Mouse (Mus musculus) embryonic facial prominence, embryonic 11.5 days (tissue): Measurements from ENCODE around the gene Sik1. TPM values are rescaled to one million over a fixed set of nuclear protein-coding genes. Genes with fewer than 3 reads are reported as not detected.

ENCODE experiments used
- ATAC-seq: fragments of 200-750 bp; cut with Nextera tagmentation; replicated peaks from 2 replicates; pipeline ENCODE4 v1.8.0; 2017; ENCODE audit warnings: low read depth; ENCODE audit not compliant: insufficient number of reproducible peaks, low FRiP score, low TSS enrichment
- DNase-seq: peaks from one replicate; pipeline ENCODE4 v3.0.0-alpha.2; 2015; ENCODE audit warnings: low spot score
- H3K27ac ChIP-seq: fragments of 300-500 bp; sonication (generic); replicated peaks from 2 replicates; pipeline ENCODE4 v1.5.1; 2014; ENCODE audit warnings: mild to moderate bottlenecking, low read depth, low read length, control low read depth
- H3K27me3 ChIP-seq: fragments of 300-500 bp; sonication (generic); 2 replicates; pipeline ENCODE4 v1.6.1; 2014; ENCODE audit warnings: mild to moderate bottlenecking, low read length, moderate library complexity, mixed read lengths; ENCODE audit not compliant: control insufficient read depth, insufficient read depth
- H3K36me3 ChIP-seq: fragments of 300-500 bp; sonication (generic); replicated peaks from 2 replicates; pipeline ENCODE4 v1.6.1; 2014; ENCODE audit warnings: low read depth, mild to moderate bottlenecking, low read length, moderate library complexity, mixed read lengths; ENCODE audit not compliant: control insufficient read depth, insufficient read depth
- H3K4me1 ChIP-seq: fragments of 300-500 bp; sonication (generic); 2 replicates; pipeline ENCODE4 v1.6.1; 2014; ENCODE audit warnings: low read length, mixed read lengths; ENCODE audit not compliant: control insufficient read depth, insufficient read depth
- H3K4me2 ChIP-seq: fragments of 300-500 bp; sonication (generic); 2 replicates; pipeline ENCODE4 v1.6.1; 2014; ENCODE audit warnings: low read depth, mild to moderate bottlenecking, control low read depth, low read length, moderate library complexity
- H3K4me3 ChIP-seq: fragments of 300-500 bp; sonication (generic); 2 replicates; pipeline ENCODE4 v1.5.1; 2014; ENCODE audit warnings: low read depth, low read length, control low read depth
- H3K9ac ChIP-seq: fragments of 300-500 bp; sonication (generic); replicated peaks from 2 replicates; pipeline ENCODE4 v1.6.1; 2014; ENCODE audit warnings: mild to moderate bottlenecking, control low read depth, low read length
- H3K9me3 ChIP-seq: fragments of 300-500 bp; sonication (generic); replicated peaks from 2 replicates; pipeline ENCODE4 v1.6.1; 2016; ENCODE audit warnings: mild to moderate bottlenecking, low read length, inconsistent platforms, mixed read lengths; ENCODE audit not compliant: control insufficient read depth
- WGBS: fragments of 180-500 bp; shearing (Covaris S2); extraction: QIAGEN DNeasy Blood & Tissue Kit; methylation state at CpG from one replicate; pipeline ENCODE4 v1.1.7; 2014; 5-methylcytosine and 5-hydroxymethylcytosine counted together
- polyA plus RNA-seq: library from polyadenylated mRNA; unstranded; fragments of >200 nt; fragmentation: Nextera tagmentation; extraction: Ambion mirVana; gene quantifications from 2 replicates; pipeline ENCODE4 v1.2.1, GENCODE M21; 2014

Gene Sik1
- polyA plus RNA-seq, 1 experiment from 2014 or later = 10.5 TPM

DNA sequence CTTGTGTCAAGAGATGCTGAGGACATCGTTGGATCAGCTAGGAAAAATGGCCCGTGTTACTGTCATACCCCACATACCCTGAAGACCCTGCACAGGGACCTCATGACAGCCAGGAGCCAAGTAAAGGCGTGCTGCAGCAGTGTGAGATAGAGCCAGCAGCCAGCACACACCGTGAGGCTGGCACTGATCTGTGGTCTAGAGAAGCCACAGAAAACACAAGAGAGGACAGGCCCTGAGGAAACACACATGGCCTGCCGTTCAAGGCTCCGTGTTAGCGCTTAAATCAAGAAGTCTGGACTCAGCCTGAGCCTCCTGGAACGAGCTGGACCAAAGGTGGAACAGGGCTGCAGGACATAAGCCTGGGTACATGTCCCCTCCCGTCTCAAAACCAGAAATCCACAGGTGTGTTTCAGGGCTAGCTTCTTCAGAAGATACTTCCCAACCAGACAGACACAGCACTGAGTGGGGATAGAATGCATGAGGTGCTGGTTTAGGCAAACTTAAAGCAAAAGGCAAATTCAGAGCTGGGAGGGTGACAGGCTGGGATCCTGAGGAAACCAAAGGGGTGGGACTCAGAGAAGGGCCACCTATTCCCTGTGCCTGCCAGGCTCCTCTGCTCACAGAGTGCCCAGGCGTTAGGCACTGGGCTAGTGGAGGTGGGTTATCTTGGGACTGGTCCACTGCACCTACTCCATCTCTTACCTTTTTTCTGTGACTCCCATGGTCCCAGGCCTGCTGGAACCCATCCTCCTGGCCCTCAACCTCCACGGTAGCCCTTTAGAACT, 9.3 kb upstream of the Sik1 start:
- Histone ChIP-seq H3K27ac (no peak overlapping the region), H3K4me3 (no peak overlapping the region), H3K4me1 (no peaks in the 10 kb centered on the region), H3K36me3 (no peaks in the 10 kb centered on the region), H3K9me3 (no peaks in the 10 kb centered on the region), H3K27me3 (no peaks in the 10 kb centered on the region), H3K4me2 (no peak overlapping the region), H3K9ac (no peak overlapping the region)
- WGBS = 77% methylated on average over 11 of the region's 11 CpGs
- no peak for ATAC-seq
- DNase-seq = no peak

DNA sequence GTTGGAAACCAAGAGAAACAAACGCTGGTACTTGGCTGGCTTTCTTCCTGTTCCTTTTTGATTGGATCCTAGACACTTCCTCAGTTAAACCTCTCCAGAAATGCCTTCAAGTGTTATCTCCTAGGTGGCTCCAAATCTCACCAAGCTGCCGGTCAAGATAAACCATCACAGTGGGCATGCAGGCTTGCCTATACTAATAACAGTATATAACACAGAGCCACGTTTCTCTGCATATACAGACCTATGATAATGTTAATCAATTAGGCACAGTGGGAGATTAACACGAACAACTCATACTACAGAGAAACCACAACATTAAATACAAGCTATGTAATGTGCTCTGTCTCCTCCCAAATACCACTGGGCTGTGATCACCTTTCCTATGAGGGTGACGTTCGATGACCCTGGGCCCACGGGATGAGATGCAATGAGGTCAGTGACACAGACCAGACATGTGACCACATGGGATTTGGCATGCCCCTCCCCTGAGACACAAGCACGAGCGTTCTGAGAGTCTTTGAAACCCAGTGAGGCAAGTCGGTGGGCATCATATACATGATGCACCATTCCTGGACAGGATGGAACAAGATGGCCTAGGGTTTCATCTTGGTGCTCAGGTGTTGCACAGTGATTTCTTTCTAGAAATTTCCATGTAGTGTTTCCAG, 7.7 kb upstream of the Sik1 start:
- H3K9ac ChIP-seq = no peak overlapping the region
- H3K4me3 ChIP-seq = no peak overlapping the region
- H3K9me3 ChIP-seq = no peaks in the 10 kb centered on the region
- ATAC-seq = no peak
- no peak overlapping the region for H3K4me2 ChIP-seq
- no peaks in the 10 kb centered on the region for H3K27me3 ChIP-seq
- WGBS = 86% methylated on average over 10 of the region's 10 CpGs
- DNase-seq = no peak
- no peak overlapping the region for H3K27ac ChIP-seq
- H3K36me3 ChIP-seq = no peaks in the 10 kb centered on the region
- H3K4me1 ChIP-seq = no peaks in the 10 kb centered on the region

DNA sequence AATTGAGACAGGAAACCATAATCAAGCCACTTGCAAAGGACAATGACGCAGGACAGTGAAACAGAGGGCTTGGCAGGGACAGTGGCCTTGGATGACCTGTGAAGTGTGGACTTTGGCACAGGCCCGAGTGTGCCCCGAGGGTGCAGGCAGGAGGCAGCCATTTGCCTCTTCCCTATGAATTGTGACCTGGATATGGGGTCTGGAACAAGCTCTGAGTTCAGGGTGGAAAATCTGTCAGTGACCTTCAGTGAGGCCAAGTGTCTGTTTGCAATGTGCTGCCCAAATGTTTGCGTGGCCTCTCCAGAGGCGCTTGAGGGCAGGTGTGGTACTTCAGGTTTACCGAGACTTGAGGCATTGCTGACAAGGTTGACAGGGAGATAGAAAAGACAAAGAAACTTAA, 6.5 kb upstream of the Sik1 start:
- no peak for DNase-seq
- Histone ChIP-seq H3K4me3 (no peak overlapping the region), H3K27me3 (no peaks in the 10 kb centered on the region), H3K9me3 (no peaks in the 10 kb centered on the region), H3K36me3 (no peaks in the 10 kb centered on the region), H3K4me1 (no peaks in the 10 kb centered on the region), H3K9ac (no peak overlapping the region), H3K27ac (no peak overlapping the region), H3K4me2 (no peak overlapping the region)
- 74% methylated on average over 6 of the region's 6 CpGs for WGBS
- no peak for ATAC-seq

DNA sequence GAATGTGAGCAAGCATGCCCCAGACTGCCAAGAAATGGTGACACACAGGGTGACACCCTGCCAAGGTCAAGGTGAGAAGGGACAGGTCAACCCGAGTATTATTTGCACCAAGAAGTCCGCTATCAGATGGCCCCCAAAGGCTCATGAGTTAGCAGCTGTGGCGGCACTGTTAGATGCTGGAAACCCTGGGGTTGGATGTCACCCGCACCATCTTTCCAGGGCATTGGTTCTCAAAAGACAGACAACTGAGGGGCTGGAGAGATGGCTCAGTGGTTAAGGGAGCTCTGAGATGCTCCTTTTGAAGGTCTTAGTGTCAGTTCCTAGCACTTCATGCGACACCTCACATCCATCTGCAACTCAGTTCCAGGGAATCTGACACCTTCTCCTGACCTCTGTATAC, 6.1 kb upstream of the Sik1 start:
- ATAC-seq (no peak), DNase-seq (no peak)
- Histone ChIP-seq H3K9me3 (no peaks in the 10 kb centered on the region), H3K36me3 (no peaks in the 10 kb centered on the region), H3K4me2 (no peak overlapping the region), H3K4me1 (no peaks in the 10 kb centered on the region), H3K27ac (no peak overlapping the region), H3K9ac (no peak overlapping the region), H3K4me3 (no peak overlapping the region), H3K27me3 (no peaks in the 10 kb centered on the region)
- 88% methylated on average over 5 of the region's 5 CpGs for WGBS

DNA sequence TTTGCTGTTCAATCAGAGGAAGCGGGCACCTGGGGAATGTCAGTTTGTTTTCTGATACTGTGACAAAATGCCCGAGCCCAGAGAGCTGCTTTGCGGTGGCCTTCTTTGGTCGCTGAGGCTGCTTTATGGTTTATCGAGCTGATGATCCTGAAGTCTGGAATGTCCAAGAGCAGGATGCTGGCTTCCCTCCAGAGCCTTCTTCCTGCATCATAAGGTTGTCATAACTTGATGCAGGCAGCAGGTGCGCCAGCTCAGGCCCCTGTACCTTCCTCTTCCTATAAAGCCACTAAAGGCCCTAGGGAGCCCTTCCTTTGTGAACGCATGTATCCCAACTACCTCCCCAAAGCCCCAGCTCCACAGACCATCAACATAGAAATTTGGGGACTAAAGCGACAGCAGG, 5.3 kb upstream of the Sik1 start:
- Histone ChIP-seq H3K4me1 (no peaks in the 10 kb centered on the region), H3K9me3 (no peaks in the 10 kb centered on the region), H3K4me2 (no peak overlapping the region), H3K27ac (no peak overlapping the region), H3K4me3 (no peak overlapping the region), H3K27me3 (no peaks in the 10 kb centered on the region), H3K36me3 (no peaks in the 10 kb centered on the region), H3K9ac (no peak overlapping the region)
- DNase-seq (no peak), ATAC-seq (no peak)
- 91% methylated on average over 8 of the region's 8 CpGs for WGBS

DNA sequence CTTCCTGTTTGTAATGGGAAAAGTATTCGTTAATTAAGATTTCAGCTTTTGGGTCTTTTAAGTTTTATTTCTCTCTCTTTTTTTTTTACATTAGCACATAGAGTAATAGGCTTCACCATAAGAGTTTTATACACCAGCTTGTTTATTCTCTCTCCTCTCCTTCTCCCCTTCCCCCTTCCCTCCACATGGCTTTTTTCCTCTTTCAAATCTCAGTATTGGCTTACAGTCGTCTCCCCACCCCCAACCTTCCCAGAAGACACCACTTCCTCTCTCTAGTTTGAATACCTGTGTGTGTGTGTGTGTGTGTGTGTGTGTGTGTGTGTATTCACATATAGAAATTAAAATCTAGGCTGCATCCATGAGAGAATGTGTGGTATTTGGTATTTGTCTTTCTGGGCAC, 3.8 kb upstream of the Sik1 start:
- no peaks in the 10 kb centered on the region for H3K27me3 ChIP-seq
- ATAC-seq (no peak), DNase-seq (no peak)
- H3K4me1 ChIP-seq = no peaks in the 10 kb centered on the region
- H3K27ac ChIP-seq = no peak overlapping the region
- 52% methylated on average over 2 of the region's 2 CpGs for WGBS
- H3K4me2 ChIP-seq = no peak overlapping the region
- no peaks in the 10 kb centered on the region for H3K36me3 ChIP-seq
- H3K9me3 ChIP-seq = no peaks in the 10 kb centered on the region
- no peak overlapping the region for H3K4me3 ChIP-seq
- no peak overlapping the region for H3K9ac ChIP-seq

DNA sequence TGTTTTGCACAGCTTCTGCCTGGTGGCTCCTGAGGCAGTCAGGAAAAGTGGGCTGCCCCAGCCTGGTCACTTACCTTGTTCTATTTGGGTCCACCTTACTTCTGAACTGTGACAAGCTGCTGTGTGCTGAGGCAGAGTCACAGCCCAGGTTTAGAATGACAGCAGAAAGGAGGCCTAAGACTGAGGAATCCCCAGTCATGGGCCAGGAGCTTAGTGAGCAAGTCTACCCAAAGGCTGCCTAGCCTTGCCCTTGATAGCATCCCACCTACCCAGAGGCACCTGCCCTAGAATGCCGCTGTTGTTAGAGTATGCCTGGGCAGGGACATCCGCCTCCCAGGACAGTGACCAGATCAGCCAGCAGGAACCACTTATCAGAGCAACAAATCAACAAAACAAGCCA, 3.2 kb upstream of the Sik1 start:
- Histone ChIP-seq H3K4me1 (no peaks in the 10 kb centered on the region), H3K27me3 (no peaks in the 10 kb centered on the region), H3K9ac (no peak overlapping the region), H3K27ac (no peak overlapping the region), H3K4me3 (no peak overlapping the region), H3K4me2 (no peak overlapping the region), H3K9me3 (no peaks in the 10 kb centered on the region), H3K36me3 (no peaks in the 10 kb centered on the region)
- ATAC-seq (no peak), DNase-seq (no peak)
- 70% methylated on average over 2 of the region's 2 CpGs for WGBS

DNA sequence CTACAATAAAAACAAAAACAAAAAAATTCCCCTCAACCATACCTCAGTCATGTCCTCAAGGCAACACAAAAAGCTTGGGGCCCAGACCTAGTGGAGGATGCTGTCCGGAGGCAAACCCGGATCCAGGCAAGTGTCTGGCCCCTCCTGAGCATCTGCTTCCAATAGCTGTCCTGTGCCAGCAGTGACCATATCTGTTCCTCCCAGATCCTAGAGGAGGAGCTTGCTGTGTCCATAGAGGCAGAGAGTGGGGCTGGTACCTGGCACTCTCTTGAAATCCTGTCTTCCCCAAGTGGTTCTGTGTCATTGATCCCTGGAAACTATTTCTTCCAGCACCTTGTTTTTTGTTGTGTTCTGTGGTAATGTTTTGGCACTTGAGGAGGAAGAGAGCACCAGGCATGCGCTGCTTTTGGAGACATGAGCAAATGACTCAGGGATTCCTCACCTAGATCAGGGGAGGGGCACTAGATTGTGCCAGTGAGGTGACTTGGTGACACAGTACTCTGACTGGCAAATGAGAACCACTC, 2.4 kb upstream of the Sik1 start:
- no peak for DNase-seq
- no peak for ATAC-seq
- H3K36me3 ChIP-seq = no peaks in the 10 kb centered on the region
- H3K4me1 ChIP-seq = no peaks in the 10 kb centered on the region
- H3K27ac ChIP-seq = no peak overlapping the region
- 84% methylated on average over 3 of the region's 3 CpGs for WGBS
- no peaks in the 10 kb centered on the region for H3K27me3 ChIP-seq
- no peak overlapping the region for H3K4me2 ChIP-seq
- H3K4me3 ChIP-seq = no peak overlapping the region
- no peak overlapping the region for H3K9ac ChIP-seq
- H3K9me3 ChIP-seq = no peaks in the 10 kb centered on the region
